Mouse (Mus musculus) embryonic facial prominence, embryonic 11.5 days (tissue): ENCODE measurements at regions not wholly inside any gene's neighbourhood (a gene's known extent, or its start where the extent isn't known, plus 50 kb on each side); places are given as distances from the start of the nearest gene placed in this dataset.

Experiments used
- ATAC-seq: fragments of 200-750 bp; cut with Nextera tagmentation; replicated peaks from 2 replicates; pipeline ENCODE4 v1.8.0; 2017; ENCODE audit warnings: low read depth; ENCODE audit not compliant: insufficient number of reproducible peaks, low FRiP score, low TSS enrichment
- DNase-seq: peaks from one replicate; pipeline ENCODE4 v3.0.0-alpha.2; 2015; ENCODE audit warnings: low spot score
- H3K27ac ChIP-seq: fragments of 300-500 bp; sonication (generic); replicated peaks from 2 replicates; pipeline ENCODE4 v1.5.1; 2014; ENCODE audit warnings: mild to moderate bottlenecking, low read depth, low read length, control low read depth
- H3K27me3 ChIP-seq: fragments of 300-500 bp; sonication (generic); 2 replicates; pipeline ENCODE4 v1.6.1; 2014; ENCODE audit warnings: mild to moderate bottlenecking, low read length, moderate library complexity, mixed read lengths; ENCODE audit not compliant: control insufficient read depth, insufficient read depth
- H3K36me3 ChIP-seq: fragments of 300-500 bp; sonication (generic); replicated peaks from 2 replicates; pipeline ENCODE4 v1.6.1; 2014; ENCODE audit warnings: low read depth, mild to moderate bottlenecking, low read length, moderate library complexity, mixed read lengths; ENCODE audit not compliant: control insufficient read depth, insufficient read depth
- H3K4me1 ChIP-seq: fragments of 300-500 bp; sonication (generic); 2 replicates; pipeline ENCODE4 v1.6.1; 2014; ENCODE audit warnings: low read length, mixed read lengths; ENCODE audit not compliant: control insufficient read depth, insufficient read depth
- H3K4me2 ChIP-seq: fragments of 300-500 bp; sonication (generic); 2 replicates; pipeline ENCODE4 v1.6.1; 2014; ENCODE audit warnings: low read depth, mild to moderate bottlenecking, control low read depth, low read length, moderate library complexity
- H3K4me3 ChIP-seq: fragments of 300-500 bp; sonication (generic); 2 replicates; pipeline ENCODE4 v1.5.1; 2014; ENCODE audit warnings: low read depth, low read length, control low read depth
- H3K9ac ChIP-seq: fragments of 300-500 bp; sonication (generic); replicated peaks from 2 replicates; pipeline ENCODE4 v1.6.1; 2014; ENCODE audit warnings: mild to moderate bottlenecking, control low read depth, low read length
- H3K9me3 ChIP-seq: fragments of 300-500 bp; sonication (generic); replicated peaks from 2 replicates; pipeline ENCODE4 v1.6.1; 2016; ENCODE audit warnings: mild to moderate bottlenecking, low read length, inconsistent platforms, mixed read lengths; ENCODE audit not compliant: control insufficient read depth
- WGBS: fragments of 180-500 bp; shearing (Covaris S2); extraction: QIAGEN DNeasy Blood & Tissue Kit; methylation state at CpG from one replicate; pipeline ENCODE4 v1.1.7; 2014; 5-methylcytosine and 5-hydroxymethylcytosine counted together

DNA sequence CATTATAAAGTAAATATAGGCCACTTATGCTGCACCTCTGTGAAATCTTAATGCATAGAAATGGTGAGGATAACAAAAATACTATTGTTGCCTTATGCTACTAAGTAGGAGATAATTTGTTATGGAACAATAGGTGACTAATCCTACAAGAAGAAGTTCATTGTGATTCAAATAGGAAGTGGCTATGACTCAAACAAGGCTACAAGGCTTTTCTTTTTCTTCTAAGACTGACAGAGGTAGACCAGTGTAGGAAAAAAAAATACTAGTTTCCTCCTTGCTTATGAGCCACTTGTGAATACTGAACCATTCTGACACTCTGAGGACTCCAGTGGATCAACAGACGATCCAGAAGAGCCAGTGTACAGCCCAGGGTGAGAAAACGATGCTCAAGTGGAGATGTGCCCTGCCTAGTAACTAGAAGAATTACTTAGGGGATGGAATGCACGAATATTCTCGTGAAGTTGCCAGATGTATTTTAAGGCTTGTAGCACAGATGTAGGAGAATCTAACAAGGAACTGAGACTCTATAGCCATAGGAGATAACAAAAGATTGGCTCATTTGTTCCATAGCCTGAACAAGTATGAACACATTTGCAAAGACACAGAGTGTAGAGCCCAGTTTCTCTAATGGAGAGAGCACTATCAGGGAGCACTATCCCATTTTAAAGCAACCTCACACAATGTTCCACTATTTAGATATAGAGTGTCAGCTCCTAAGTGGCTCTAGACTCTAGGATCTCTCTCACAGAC, 60.3 kb downstream of the Fzd1 start:
- Histone ChIP-seq H3K27ac (no peak overlapping the region), H3K27me3 (no peaks in the 10 kb centered on the region), H3K4me1 (no peaks in the 10 kb centered on the region), H3K36me3 (no peaks in the 10 kb centered on the region), H3K4me2 (no peak overlapping the region), H3K9ac (no peak overlapping the region), H3K4me3 (no peak overlapping the region), H3K9me3 (no peaks in the 10 kb centered on the region)
- ATAC-seq (no peak), DNase-seq (no peak)
- 78% methylated on average over 4 of the region's 4 CpGs for WGBS

DNA sequence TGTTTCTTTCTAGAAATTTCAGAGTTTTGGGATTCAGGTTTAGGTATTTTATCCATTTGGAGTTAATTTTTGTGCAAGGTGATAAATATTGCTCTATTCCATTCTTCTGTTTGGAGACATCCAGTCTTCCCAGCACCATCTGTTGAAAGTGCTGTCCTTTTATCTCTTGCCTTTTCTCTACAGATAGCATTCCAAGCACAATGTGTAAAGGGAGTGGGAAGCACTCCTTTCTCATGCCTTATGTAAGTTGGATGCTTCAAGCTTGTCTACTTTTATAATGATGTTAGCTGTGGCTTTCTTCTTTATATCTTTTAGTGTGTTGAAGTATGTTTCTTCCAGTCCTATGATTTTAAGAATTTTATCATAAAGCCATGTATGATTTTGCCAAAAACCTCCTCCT, 61.1 kb downstream of the Fzd1 start:
- Histone ChIP-seq H3K4me1 (no peaks in the 10 kb centered on the region), H3K9ac (no peak overlapping the region), H3K4me3 (no peak overlapping the region), H3K27me3 (no peaks in the 10 kb centered on the region), H3K4me2 (no peak overlapping the region), H3K27ac (no peak overlapping the region), H3K36me3 (no peaks in the 10 kb centered on the region), H3K9me3 (no peaks in the 10 kb centered on the region)
- no peak for DNase-seq
- no peak for ATAC-seq

DNA sequence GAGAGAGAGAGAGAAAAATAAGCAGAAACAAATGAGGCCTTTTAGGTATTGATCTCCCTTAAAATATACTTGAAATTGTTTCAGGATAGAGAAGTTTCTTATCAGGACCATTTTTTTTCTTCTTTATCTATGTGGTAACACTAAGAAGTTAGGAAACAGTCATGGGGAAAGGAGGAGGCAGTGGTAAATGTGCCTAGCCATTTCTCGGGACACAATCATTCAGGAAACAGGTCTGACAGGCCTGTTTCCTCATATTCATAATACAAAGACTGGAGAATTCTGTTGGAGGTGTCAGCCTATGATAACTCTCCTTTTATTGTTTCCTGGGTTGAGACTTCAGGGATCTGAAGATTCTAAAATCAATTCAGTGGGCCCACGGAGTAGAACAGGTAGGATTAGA, 68.7 kb downstream of the Fzd1 start:
- DNase-seq (no peak), ATAC-seq (no peak)
- Histone ChIP-seq H3K36me3 (no peaks in the 10 kb centered on the region), H3K9me3 (no peaks in the 10 kb centered on the region), H3K27ac (no peak overlapping the region), H3K27me3 (no peaks in the 10 kb centered on the region), H3K4me3 (no peak overlapping the region), H3K4me1 (no peaks in the 10 kb centered on the region), H3K9ac (no peak overlapping the region), H3K4me2 (no peak overlapping the region)
- WGBS, result 72% methylated on average over 2 of the region's 2 CpGs

DNA sequence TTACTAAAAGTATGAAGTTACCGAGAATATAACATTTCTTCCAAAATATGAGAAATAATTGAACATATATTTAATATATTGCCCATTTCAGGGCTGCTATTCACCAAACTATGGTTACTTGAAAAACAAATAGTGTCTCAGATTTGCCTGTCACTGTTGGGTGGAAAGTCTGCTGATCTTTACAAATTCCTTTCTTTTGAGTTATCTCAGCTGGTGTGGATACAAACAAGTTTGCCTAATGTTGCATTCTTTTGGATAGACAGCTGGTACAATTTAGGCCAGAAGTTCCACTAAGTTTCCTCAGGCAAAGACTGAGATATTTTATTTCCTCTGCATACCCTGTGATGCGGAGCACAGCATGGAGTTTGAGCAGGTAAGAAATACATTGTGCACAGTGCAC, 82.5 kb downstream of the Fzd1 start:
- no peaks in the 10 kb centered on the region for H3K4me1 ChIP-seq
- H3K27ac ChIP-seq, result no peak overlapping the region
- no peaks in the 10 kb centered on the region for H3K36me3 ChIP-seq
- DNase-seq (no peak), ATAC-seq (no peak)
- no peaks in the 10 kb centered on the region for H3K9me3 ChIP-seq
- no peak overlapping the region for H3K9ac ChIP-seq
- no peaks in the 10 kb centered on the region for H3K27me3 ChIP-seq
- 83% methylated on average over 2 of the region's 2 CpGs for WGBS
- no peak overlapping the region for H3K4me2 ChIP-seq
- H3K4me3 ChIP-seq, result no peak overlapping the region

DNA sequence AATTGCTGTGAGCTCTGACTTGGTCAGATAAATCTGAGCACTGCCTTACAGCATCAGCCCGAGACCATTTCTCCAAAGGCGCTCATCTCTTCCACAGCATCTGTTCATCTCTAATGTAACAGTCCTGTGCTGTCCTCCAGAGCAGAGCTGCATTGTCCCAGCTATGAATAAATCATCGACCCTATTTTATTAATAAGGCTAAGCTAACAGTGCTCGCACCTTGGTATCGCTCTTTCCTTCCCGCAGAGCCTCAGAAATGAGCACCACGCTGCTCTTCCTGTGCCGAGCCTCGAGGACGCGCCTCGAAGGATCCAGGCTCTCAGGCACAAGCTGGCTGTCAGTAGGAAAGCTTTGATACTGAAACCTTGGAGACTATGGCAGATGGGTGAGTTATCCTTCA, 91.5 kb downstream of the Fzd1 start:
- H3K4me2 ChIP-seq, result no peak overlapping the region
- no peak overlapping the region for H3K27ac ChIP-seq
- H3K4me1 ChIP-seq, result no peaks in the 10 kb centered on the region; the same call in 1 of the 2 replicates
- no peaks in the 10 kb centered on the region for H3K27me3 ChIP-seq
- WGBS, result 82% methylated on average over 12 of the region's 12 CpGs
- DNase-seq, result no peak
- ATAC-seq, result no peak
- no peak overlapping the region for H3K9ac ChIP-seq
- H3K9me3 ChIP-seq, result no peaks in the 10 kb centered on the region
- no peak overlapping the region for H3K4me3 ChIP-seq
- H3K36me3 ChIP-seq, result no peaks in the 10 kb centered on the region

DNA sequence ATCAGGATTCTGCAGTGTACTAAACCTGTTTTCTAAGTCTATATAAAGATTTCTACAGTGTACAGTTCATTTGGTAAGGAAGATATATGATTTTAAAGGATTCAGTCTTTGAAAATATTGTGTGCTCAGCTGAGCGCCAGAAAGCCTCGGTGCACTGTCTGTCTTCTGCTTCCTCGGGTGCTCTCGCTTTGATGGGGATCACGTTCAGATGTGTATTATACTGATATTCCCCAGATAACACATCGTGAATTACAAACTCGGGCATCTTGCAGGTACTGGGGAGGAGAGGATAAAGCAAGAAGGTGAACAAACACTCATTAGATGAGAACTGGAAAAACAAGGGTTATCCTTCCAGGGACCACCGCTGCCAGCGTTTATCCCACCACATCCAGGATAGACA, 91.9 kb downstream of the Fzd1 start:
- ATAC-seq (no peak), DNase-seq (no peak)
- Histone ChIP-seq H3K27ac (no peak overlapping the region), H3K4me1 (no peaks in the 10 kb centered on the region; the same call in 1 of the 2 replicates), H3K4me3 (no peak overlapping the region), H3K36me3 (no peaks in the 10 kb centered on the region), H3K27me3 (no peaks in the 10 kb centered on the region), H3K4me2 (no peak overlapping the region), H3K9me3 (no peaks in the 10 kb centered on the region), H3K9ac (no peak overlapping the region)
- WGBS, result 78% methylated on average over 9 of the region's 9 CpGs

DNA sequence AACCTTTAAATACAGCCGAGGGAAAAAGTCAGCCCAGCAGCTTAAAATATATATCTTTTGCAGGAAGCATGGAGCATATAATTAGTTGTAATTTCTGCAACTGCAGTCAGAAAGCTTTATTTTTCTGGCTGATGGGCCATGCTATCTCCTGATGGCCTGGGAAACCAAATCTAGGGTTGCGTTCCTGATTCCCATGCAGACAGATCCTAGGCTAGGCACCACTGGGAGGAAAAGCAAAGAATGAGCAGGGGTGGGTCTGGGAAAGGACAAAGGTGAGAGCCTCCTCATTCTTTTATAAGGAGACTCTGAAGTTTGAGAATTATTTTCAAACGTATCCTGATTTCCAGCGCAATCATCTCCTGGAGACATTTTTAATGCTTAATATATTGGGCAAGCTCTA, 92.9 kb downstream of the Fzd1 start:
- Histone ChIP-seq H3K9me3 (no peaks in the 10 kb centered on the region), H3K4me1 (no peaks in the 10 kb centered on the region; the same call in 1 of the 2 replicates), H3K4me2 (no peak overlapping the region), H3K27me3 (no peaks in the 10 kb centered on the region), H3K4me3 (no peak overlapping the region), H3K36me3 (no peaks in the 10 kb centered on the region), H3K27ac (no peak overlapping the region), H3K9ac (no peak overlapping the region)
- ATAC-seq (no peak), DNase-seq (no peak)
- 79% methylated on average over 4 of the region's 4 CpGs for WGBS

DNA sequence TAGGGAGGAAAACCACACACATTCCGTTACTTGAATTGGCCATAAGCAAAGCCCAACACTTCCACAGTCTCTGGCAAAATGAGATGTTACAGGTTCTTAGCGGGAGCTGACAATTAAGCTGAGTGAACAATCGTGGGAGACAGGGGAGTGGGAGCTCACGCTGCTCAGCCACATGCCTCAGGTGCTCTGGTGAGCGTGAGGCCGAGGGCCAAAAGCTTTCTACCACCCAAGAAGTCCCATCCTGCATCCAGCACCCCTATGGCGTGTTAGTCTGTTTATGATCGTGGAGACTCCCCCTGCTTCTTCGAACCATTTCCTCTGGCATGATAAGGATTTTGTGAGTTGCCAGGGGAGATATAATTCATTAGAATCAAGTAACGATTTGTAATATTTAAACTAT, 93.3 kb downstream of the Fzd1 start:
- 79% methylated on average over 10 of the region's 10 CpGs for WGBS

More for the DNA sequence above, 93.3 kb downstream of the Fzd1 start:
- Histone ChIP-seq H3K27ac (no peak overlapping the region), H3K9me3 (no peaks in the 10 kb centered on the region), H3K9ac (no peak overlapping the region), H3K36me3 (no peaks in the 10 kb centered on the region), H3K27me3 (no peaks in the 10 kb centered on the region), H3K4me3 (no peak overlapping the region), H3K4me2 (no peak overlapping the region), H3K4me1 (no peaks in the 10 kb centered on the region; the same call in 1 of the 2 replicates)
- no peak for DNase-seq
- no peak for ATAC-seq
